Mouse (Mus musculus) heart, postnatal 0 days (tissue): ENCODE data around the gene Olfr1393.

Experiments
- CTCF ChIP-seq: IDR thresholded peaks from 2 replicates; pipeline ENCODE4 v1.5.1; 2016; ENCODE audit warnings: antibody characterized with exemption, control low read depth, low read depth
- EP300 ChIP-seq: IDR thresholded peaks from 2 replicates; pipeline ENCODE4 v1.6.1; 2016; ENCODE audit warnings: antibody characterized with exemption, low read depth

DNA sequence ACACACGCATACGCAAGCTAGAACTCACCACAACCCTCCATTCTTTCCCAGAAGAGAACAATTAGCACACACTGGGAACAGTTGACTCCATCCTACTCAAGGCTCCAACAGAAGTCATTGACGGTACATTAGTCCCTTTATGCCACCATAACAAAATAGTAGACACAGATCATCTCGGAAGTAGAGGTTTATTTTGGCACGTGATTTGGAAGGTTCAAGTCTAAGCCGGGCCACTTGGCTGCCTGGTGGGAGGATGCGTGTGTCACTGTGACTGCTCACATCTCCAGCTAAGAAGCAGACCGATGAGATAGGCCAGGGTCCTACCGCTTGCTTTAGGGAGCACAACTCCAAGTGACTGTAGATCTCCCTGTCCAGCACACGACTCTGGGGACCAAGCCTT, 10.8 kb upstream of the Olfr1393 start:
- TF ChIP-seq CTCF (no peak), EP300 (no peak)
